Mouse (Mus musculus): ENCODE data around the gene Gm1043. TPM values are rescaled to one million over a fixed set of nuclear protein-coding genes. Genes with fewer than 3 reads are reported as not detected.

The Gm1043 gene
- polyA plus RNA-seq, 1 experiment from 2014 or later: 2.0 TPM

GRCm38 (mm10) chr5:37109280-37109849 is 24.2 kb downstream of the Gm1043 start:
- Histone ChIP-seq H3K36me3 (ENCODE audit: control insufficient read depth, insufficient read depth, low read length) (no peaks in the 10 kb centered on the region), H3K9me3 (ENCODE audit: control insufficient read depth, low read length) (no peaks in the 10 kb centered on the region), H3K27ac (replicated peaks; ENCODE audit: low read depth, low read length) (no peak overlapping the region), H3K27me3 (ENCODE audit: control insufficient read depth, insufficient read depth, low read length) (no peaks in the 10 kb centered on the region), H3K4me1 (ENCODE audit: control insufficient read depth, insufficient read depth, low read length) (0 out of 2 replicates have a peak, but pooled peaks cover 8% of the 10 kb centered on the region), H3K4me2 (ENCODE audit: low read length) (no peak overlapping the region), H3K4me3 (replicated peaks; ENCODE audit: low read depth, low read length) (no peak overlapping the region), H3K9ac (replicated peaks; ENCODE audit: low read length) (no peak overlapping the region)
- DNase-seq (peak; percentile 85), ATAC-seq (ENCODE audit: low FRiP score, low TSS enrichment) (no peak)
- 34% methylated on average over 6 of the region's 6 CpGs for WGBS

- Histone ChIP-seq H3K4me1 (ENCODE audit: control insufficient read depth, insufficient read depth, low read length) (no peaks in the 10 kb centered on the region), H3K4me3 (replicated peaks; ENCODE audit: low read depth, low read length) (no peak overlapping the region), H3K4me2 (ENCODE audit: low read length) (no peak overlapping the region), H3K27ac (replicated peaks; ENCODE audit: low read depth, low read length) (no peak overlapping the region), H3K9me3 (ENCODE audit: control insufficient read depth, low read length) (no peaks in the 10 kb centered on the region), H3K27me3 (ENCODE audit: control insufficient read depth, insufficient read depth, low read length) (no peaks in the 10 kb centered on the region), H3K36me3 (ENCODE audit: control insufficient read depth, insufficient read depth, low read length) (no peaks in the 10 kb centered on the region), H3K9ac (replicated peaks; ENCODE audit: low read length) (no peak overlapping the region)
- DNase-seq (peak; percentile 31), ATAC-seq (ENCODE audit: low FRiP score, low TSS enrichment) (no peak)
- 78% methylated on average over 7 of the region's 7 CpGs for WGBS
Measured at GRCm38 (mm10) chr5:37112389-37112788, 27.2 kb downstream of the Gm1043 start.

DNA sequence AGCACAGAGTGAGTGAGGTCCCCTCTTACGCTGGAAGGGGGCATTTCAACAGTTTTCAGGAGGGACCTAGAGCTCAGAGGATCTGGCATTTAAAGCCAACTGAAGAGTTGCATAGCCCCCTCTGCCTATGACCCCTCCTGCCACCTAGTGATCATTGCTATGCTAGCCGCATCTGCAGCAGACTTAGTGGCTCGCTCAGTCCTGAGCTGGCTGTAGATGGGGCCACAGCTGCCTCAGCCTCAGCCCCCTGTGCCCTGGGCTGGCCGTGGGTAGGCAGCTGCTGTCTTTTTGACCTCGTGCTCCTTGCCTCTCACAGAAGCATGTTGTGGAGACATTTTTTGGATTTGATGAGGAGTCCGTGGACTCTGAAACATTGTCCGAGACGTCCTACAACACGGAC is 32.0 kb downstream of the Gm1043 start:
- Histone ChIP-seq H3K4me1 (ENCODE audit: control insufficient read depth, insufficient read depth, low read length) (no peaks in the 10 kb centered on the region), H3K4me3 (replicated peaks; ENCODE audit: low read depth, low read length) (no peak overlapping the region), H3K9ac (replicated peaks; ENCODE audit: low read length) (no peak overlapping the region), H3K27me3 (ENCODE audit: control insufficient read depth, insufficient read depth, low read length) (no peaks in the 10 kb centered on the region), H3K27ac (replicated peaks; ENCODE audit: low read depth, low read length) (no peak overlapping the region), H3K36me3 (ENCODE audit: control insufficient read depth, insufficient read depth, low read length) (peaks cover 21% of the 10 kb centered on the region), H3K9me3 (ENCODE audit: control insufficient read depth, low read length) (no peaks in the 10 kb centered on the region), H3K4me2 (ENCODE audit: low read length) (no peak overlapping the region)
- ATAC-seq (ENCODE audit: low FRiP score, low TSS enrichment): 0 out of 2 replicates have a peak, but pooled peaks have one; percentile 44
- 53% methylated on average over 9 of the region's 9 CpGs for WGBS
- peak; percentile 59 for DNase-seq

DNA sequence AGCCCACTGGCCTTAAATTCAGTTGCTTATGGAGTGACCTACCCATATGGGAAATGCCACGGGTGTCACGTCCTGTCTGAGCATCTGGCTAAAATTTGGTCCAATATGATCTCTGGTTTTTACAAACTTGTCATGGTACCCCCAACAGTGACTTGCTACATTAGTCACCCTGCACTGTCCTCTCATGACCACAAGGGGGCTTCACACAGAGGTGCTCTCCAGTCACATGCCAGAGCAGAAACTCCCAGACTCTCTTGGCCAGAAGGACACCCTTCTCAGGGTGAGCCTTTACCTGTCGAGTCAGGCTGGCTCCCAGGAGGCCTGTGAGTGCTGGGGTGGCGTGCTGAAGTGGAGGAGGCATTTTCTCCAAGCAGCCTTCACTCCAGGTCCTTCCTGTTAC is 33.1 kb downstream of the Gm1043 start:
- H3K4me2 ChIP-seq (ENCODE audit: low read length): no peak overlapping the region
- no peaks in the 10 kb centered on the region for H3K9me3 ChIP-seq (ENCODE audit: control insufficient read depth, low read length)
- peaks cover 21% of the 10 kb centered on the region for H3K36me3 ChIP-seq (ENCODE audit: control insufficient read depth, insufficient read depth, low read length)
- no peaks in the 10 kb centered on the region for H3K27me3 ChIP-seq (ENCODE audit: control insufficient read depth, insufficient read depth, low read length)
- no peak overlapping the region for H3K27ac ChIP-seq (replicated peaks; ENCODE audit: low read depth, low read length)
- H3K4me3 ChIP-seq (replicated peaks; ENCODE audit: low read depth, low read length): no peak overlapping the region
- H3K9ac ChIP-seq (replicated peaks; ENCODE audit: low read length): no peak overlapping the region
- ATAC-seq (ENCODE audit: low FRiP score, low TSS enrichment) (no peak), DNase-seq (peak; percentile 81)
- no peaks in the 10 kb centered on the region for H3K4me1 ChIP-seq (ENCODE audit: control insufficient read depth, insufficient read depth, low read length)
- 45% methylated on average over 4 of the region's 4 CpGs for WGBS

DNA sequence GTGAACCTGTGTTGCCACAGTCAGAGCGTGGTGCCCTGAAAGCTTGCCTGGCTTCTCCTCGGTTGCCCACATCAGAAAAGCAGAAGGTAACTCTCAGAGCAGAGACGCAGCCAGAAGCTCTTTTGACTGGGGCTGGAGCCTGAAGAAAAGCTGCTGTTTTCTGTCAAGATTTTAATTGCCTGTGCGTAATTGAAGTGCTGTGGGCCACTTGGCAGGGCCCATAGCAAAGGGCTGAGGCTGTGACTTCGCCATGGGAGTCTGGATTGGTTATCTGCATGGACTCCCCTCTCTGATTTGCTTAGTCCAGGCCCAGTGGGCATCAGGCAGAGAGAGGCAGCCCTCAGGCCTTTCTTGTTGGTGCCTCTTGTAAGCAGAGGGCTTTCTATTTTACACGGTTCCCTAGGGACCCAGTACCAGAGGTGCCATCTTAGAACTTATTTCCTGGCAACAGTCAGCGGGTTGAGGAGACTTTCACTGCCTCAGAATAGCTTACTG is 36.1 kb downstream of the Gm1043 start:
- Histone ChIP-seq H3K36me3 (ENCODE audit: control insufficient read depth, insufficient read depth, low read length) (peaks cover 25% of the 10 kb centered on the region), H3K27me3 (ENCODE audit: control insufficient read depth, insufficient read depth, low read length) (no peaks in the 10 kb centered on the region), H3K27ac (replicated peaks; ENCODE audit: low read depth, low read length) (no peak overlapping the region), H3K4me3 (replicated peaks; ENCODE audit: low read depth, low read length) (no peak overlapping the region), H3K4me1 (ENCODE audit: control insufficient read depth, insufficient read depth, low read length) (no peaks in the 10 kb centered on the region), H3K9ac (replicated peaks; ENCODE audit: low read length) (no peak overlapping the region), H3K4me2 (ENCODE audit: low read length) (no peak overlapping the region), H3K9me3 (ENCODE audit: control insufficient read depth, low read length) (no peaks in the 10 kb centered on the region)
- DNase-seq (no peak), ATAC-seq (ENCODE audit: low FRiP score, low TSS enrichment) (no peak)
- WGBS: 77% methylated on average over 7 of the region's 7 CpGs

GRCm38 (mm10) chr5:37131841-37132240 is 46.7 kb downstream of the Gm1043 start:
- Histone ChIP-seq H3K9ac (replicated peaks; ENCODE audit: low read length) (no peak overlapping the region), H3K4me3 (replicated peaks; ENCODE audit: low read depth, low read length) (no peak overlapping the region), H3K4me2 (ENCODE audit: low read length) (no peak overlapping the region), H3K27me3 (ENCODE audit: control insufficient read depth, insufficient read depth, low read length) (no peaks in the 10 kb centered on the region), H3K4me1 (ENCODE audit: control insufficient read depth, insufficient read depth, low read length) (no peaks in the 10 kb centered on the region), H3K36me3 (ENCODE audit: control insufficient read depth, insufficient read depth, low read length) (no peaks in the 10 kb centered on the region), H3K9me3 (ENCODE audit: control insufficient read depth, low read length) (no peaks in the 10 kb centered on the region), H3K27ac (replicated peaks; ENCODE audit: low read depth, low read length) (no peak overlapping the region)
- WGBS: 48% methylated on average over 4 of the region's 4 CpGs
- DNase-seq (peak; percentile 23), ATAC-seq (ENCODE audit: low FRiP score, low TSS enrichment) (no peak)

DNA sequence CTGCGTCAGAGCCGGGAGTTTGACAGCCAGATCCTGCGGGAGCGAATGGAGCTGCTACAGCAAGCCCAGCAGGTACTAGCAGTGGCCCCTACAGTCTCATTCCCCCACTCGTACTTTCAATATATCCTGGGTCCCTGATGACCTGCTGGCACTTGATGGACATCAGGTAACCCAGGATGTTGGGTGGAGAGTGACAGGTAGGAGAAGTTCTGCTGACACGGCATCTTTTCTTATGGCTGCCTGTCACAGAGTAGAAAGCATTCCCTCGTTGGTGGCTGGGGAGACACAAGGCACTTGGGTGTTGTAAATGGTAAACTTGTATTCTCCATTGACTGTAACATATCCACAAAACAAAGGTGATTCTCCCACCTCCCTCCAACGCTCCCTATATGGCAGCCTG is 56.6 kb downstream of the Gm1043 start:
- no peak for ATAC-seq (ENCODE audit: low FRiP score, low TSS enrichment)
- 85% methylated on average over 8 of the region's 8 CpGs for WGBS

GRCm38 (mm10) chr5:37147536-37147935 is 62.4 kb downstream of the Gm1043 start:
- DNase-seq: peak; percentile 83
- WGBS: 15% methylated on average over 4 of the region's 4 CpGs
- no peaks in the 10 kb centered on the region for H3K9me3 ChIP-seq (ENCODE audit: control insufficient read depth, low read length)
- no peak for ATAC-seq (ENCODE audit: low FRiP score, low TSS enrichment)
- H3K27ac ChIP-seq (replicated peaks; ENCODE audit: low read depth, low read length): no peak overlapping the region
- no peaks in the 10 kb centered on the region for H3K27me3 ChIP-seq (ENCODE audit: control insufficient read depth, insufficient read depth, low read length)
- no peak overlapping the region for H3K4me3 ChIP-seq (replicated peaks; ENCODE audit: low read depth, low read length)
- H3K4me1 ChIP-seq (ENCODE audit: control insufficient read depth, insufficient read depth, low read length): no peaks in the 10 kb centered on the region
- H3K4me2 ChIP-seq (ENCODE audit: low read length): no peak overlapping the region
- no peak overlapping the region for H3K9ac ChIP-seq (replicated peaks; ENCODE audit: low read length)
- H3K36me3 ChIP-seq (ENCODE audit: control insufficient read depth, insufficient read depth, low read length): no peaks in the 10 kb centered on the region

More for the DNA sequence above, 56.6 kb downstream of the Gm1043 start:
- H3K4me3 ChIP-seq (replicated peaks; ENCODE audit: low read depth, low read length): no peak overlapping the region
- H3K4me1 ChIP-seq (ENCODE audit: control insufficient read depth, insufficient read depth, low read length): no peaks in the 10 kb centered on the region
- no peak overlapping the region for H3K4me2 ChIP-seq (ENCODE audit: low read length)
- no peaks in the 10 kb centered on the region; the same call in 1 of the 2 replicates for H3K36me3 ChIP-seq (ENCODE audit: control insufficient read depth, insufficient read depth, low read length)
- H3K9me3 ChIP-seq (ENCODE audit: control insufficient read depth, low read length): no peaks in the 10 kb centered on the region
- no peaks in the 10 kb centered on the region for H3K27me3 ChIP-seq (ENCODE audit: control insufficient read depth, insufficient read depth, low read length)
- H3K27ac ChIP-seq (replicated peaks; ENCODE audit: low read depth, low read length): no peak overlapping the region
- H3K9ac ChIP-seq (replicated peaks; ENCODE audit: low read length): no peak overlapping the region
- no peak for DNase-seq

GRCm38 (mm10) chr5:37150650-37151049 is 65.5 kb downstream of the Gm1043 start:
- no peak overlapping the region for H3K27ac ChIP-seq (replicated peaks; ENCODE audit: low read depth, low read length)
- H3K9ac ChIP-seq (replicated peaks; ENCODE audit: low read length): no peak overlapping the region
- 79% methylated on average over 5 of the region's 5 CpGs for WGBS
- H3K4me2 ChIP-seq (ENCODE audit: low read length): no peak overlapping the region
- no peaks in the 10 kb centered on the region for H3K4me1 ChIP-seq (ENCODE audit: control insufficient read depth, insufficient read depth, low read length)
- ATAC-seq (ENCODE audit: low FRiP score, low TSS enrichment): no peak
- no peak for DNase-seq
- no peaks in the 10 kb centered on the region for H3K9me3 ChIP-seq (ENCODE audit: control insufficient read depth, low read length)
- no peaks in the 10 kb centered on the region for H3K36me3 ChIP-seq (ENCODE audit: control insufficient read depth, insufficient read depth, low read length)
- no peaks in the 10 kb centered on the region for H3K27me3 ChIP-seq (ENCODE audit: control insufficient read depth, insufficient read depth, low read length)
- no peak overlapping the region for H3K4me3 ChIP-seq (replicated peaks; ENCODE audit: low read depth, low read length)

Measured in midbrain, embryonic 14.5 days (tissue).